Mouse (Mus musculus): Measurements from ENCODE around the gene Ambra1. TPM values are rescaled to one million over a fixed set of nuclear protein-coding genes. Genes with fewer than 3 reads are reported as not detected.

Ambra1 gene
- total RNA-seq, 2 experiments from 2014 or later = 21.3 to 22.1 TPM

DNA sequence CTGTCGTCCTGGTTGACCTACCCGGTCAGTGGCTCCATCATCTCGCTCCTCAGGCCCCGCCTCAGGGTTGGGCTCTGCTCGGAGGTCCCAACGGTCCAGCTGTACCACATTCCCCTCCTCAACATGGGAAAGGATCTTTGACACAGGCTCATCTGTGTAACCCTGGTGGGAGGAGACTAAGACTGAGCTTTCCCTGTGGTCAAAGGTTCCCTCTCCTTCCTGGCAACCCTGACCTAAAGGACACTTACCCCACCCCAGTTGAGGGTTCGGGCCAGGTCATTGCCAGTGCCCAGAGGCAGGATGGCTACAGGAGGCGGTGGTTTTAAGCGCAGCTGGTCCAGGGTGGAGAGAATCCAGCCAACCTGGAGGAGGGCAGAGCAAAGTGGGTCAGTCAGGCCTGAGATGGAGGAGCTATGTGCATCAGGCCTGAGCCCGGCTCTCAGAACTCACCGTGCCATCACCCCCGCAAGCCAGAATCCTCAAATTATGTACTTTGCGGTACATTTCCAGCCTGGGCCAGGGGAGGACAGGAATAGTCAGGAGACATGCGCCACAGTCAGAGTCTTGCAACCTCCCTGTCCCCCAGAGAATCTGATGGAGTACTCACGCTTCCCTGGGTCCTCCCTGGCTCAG is 209.5 kb downstream of the Ambra1 start:
- no peak for DNase-seq

GRCm38 (mm10) chr2:91942356-91942755 is 212.4 kb downstream of the Ambra1 start:
- DNase-seq = no peak

- peak; percentile 88 for DNase-seq
These were observed 214.4 kb downstream of the Ambra1 start for GRCm38 (mm10) chr2:91944170-91944950.

DNA sequence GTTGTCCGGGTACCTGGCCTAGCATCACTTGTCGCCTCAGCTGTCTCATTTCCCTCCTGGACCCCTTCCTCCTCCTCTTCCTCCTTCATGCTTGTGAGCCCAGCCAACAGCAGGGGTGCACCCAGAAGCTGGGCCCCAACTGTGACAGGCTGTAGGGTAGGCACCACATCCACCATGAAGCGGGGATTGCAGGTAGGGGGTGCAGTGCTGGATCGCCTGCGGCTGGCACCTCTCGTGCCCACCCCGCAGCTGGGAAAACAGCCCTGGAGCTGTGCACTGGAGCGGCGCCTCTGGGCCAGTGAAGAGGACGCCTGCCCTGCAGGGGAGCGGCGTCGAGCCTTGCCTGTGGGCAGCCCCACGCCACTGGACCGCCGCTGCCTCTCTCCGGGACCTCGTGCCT is 215.5 kb downstream of the Ambra1 start, which contains the start of gene Gm9821:
Gm9821 (plus strand) TSS at position 221 of the 400 bp plus-strand sequence.
- no peak for DNase-seq

DNA sequence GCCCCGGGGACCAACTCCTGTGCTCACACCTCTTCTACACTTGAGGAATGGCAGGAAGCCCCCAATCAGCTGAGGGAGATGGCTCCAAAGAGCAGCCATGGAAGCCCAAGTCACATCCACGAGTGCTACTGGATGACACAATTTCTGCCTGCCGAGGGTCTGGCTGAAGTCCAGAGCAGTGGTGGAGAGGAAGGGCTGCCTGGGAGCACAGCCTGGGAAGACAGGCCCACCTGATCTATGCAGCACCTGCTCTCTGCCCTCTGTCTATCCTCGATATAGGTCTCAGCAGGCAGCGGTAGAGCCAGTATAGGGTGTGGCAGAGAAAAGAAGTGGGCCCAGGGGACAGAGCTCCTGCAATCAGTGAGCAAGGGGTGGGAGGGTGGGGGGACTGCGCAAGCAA is 216.9 kb downstream of the Ambra1 start:
- DNase-seq = peak; percentile 69

- peak; percentile 51 for DNase-seq
These were observed 217.6 kb downstream of the Ambra1 start for GRCm38 (mm10) chr2:91947397-91948150.

GRCm38 (mm10) chr2:91948151-91948509 is 218.2 kb downstream of the Ambra1 start:
- no peak for DNase-seq

- DNase-seq = no peak
These were observed 218.9 kb downstream of the Ambra1 start for GRCm38 (mm10) chr2:91948792-91949241.

- peak; percentile 83 for DNase-seq
These were observed 219.7 kb downstream of the Ambra1 start for GRCm38 (mm10) chr2:91949411-91950274.

GRCm38 (mm10) chr2:91950275-91951085 is 220.5 kb downstream of the Ambra1 start:
- peak; percentile 72 for DNase-seq

DNA sequence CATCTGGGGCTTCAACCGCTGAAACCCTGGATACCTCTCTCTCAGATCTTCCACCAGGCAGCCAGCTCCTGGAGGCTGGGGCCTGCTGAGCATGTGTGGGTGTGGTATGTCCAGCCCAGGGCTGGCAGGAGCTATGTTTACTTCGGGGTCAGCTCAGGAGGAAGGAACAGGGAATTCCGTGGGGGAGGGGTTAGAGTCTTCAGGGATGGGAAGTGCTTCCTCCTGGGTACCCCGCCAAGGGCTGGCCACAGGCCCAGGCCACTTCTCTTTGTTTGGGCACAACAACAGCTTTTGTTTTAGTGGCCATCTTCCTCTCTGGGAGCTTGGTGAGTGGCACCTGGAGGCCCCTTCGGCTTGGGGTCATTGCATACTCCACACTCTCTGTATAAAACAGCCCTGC is 223.9 kb downstream of the Ambra1 start:
- peak; percentile 84 for DNase-seq

DNA sequence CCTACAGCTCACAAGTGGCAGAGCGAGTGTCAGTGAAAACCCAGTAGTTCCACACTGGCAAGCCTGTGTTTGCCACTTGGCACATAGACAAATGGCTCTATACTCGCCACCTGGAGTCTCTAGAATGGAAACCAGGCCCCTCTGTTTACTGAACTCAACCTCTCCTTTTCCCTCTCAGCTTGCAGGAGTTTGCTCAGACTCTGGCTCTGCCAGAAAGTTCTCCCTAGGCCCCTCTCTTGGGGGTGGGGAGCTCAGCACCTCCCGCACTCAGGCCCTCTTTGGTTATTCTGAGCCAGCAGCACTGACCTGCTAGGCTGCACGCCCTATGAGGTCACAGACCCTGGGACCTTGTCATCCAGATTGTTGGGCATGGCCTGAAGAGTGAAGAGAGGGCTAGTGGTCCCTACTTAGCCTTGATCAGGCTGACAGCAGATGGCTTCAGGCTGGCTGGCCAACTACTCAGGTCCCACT is 225.2 kb downstream of the Ambra1 start:
- DNase-seq = no peak

- DNase-seq = no peak
These were observed 225.9 kb downstream of the Ambra1 start for GRCm38 (mm10) chr2:91955875-91956274.

GRCm38 (mm10) chr2:91957096-91957495 is 227.2 kb downstream of the Ambra1 start:
- peak; percentile 53 for DNase-seq

DNA sequence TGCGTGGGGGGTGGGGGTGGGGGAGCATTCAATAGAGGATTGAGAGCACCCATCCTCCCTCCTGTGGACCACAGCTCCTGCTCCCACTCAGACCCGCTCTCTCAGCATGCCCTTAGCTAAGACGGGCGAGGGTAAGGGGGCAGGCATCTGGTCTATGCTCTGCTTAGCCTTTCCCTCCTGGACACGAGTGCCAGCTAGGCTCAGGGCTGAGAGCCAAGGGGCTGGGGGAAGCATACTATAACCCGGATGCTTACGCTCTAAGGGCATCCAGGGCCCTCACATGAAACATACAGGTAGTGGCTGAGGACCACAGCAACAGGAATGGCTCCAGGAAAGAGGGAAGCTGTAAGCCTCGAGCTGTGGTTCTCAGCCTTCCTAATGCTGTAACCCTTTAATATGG is 228.1 kb downstream of the Ambra1 start:
- DNase-seq = no peak

GRCm38 (mm10) chr2:91958701-91959457 is 228.9 kb downstream of the Ambra1 start:
- peak; percentile 80 for DNase-seq

DNA sequence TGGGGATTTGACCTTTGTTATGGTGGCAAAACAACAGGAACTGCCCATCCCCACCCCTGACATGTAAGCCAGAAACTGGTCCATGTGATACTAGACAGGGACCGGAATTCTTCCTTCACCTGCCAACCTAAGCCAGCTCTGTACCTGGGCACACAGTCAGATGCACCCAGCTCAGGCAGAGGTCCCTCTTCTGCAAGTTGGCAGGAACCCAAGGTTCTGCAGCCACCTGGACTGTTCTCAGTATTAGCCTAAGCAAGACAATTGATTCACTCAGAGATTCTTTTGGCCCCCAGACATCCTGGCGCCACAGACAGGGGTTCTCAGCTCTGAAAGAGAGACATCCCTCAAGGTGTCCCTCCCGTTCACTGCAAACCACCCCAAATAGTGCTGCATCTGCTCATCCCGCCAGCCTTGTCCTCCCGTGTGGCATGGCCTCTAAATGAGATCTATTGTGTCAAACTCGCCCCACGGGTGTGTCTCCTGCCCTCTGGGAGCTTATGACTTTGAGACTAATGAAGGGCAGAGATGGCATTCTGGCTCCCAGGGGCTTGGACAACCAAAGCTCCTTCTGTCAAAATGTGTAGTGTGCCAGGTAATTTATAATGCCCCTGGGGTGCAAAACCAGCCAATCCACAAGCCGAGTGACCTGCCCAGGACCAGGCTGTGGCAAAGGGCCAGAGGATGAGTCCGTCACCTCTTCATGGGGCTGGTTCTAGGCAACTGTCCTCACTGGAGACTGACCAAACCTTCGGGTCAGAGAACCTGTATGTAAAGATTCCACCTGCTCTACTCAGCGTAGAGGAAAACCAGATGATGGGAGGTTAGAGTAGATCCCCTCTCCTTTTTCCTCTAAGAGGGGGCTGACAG is 229.8 kb downstream of the Ambra1 start:
- DNase-seq = no peak

DNA sequence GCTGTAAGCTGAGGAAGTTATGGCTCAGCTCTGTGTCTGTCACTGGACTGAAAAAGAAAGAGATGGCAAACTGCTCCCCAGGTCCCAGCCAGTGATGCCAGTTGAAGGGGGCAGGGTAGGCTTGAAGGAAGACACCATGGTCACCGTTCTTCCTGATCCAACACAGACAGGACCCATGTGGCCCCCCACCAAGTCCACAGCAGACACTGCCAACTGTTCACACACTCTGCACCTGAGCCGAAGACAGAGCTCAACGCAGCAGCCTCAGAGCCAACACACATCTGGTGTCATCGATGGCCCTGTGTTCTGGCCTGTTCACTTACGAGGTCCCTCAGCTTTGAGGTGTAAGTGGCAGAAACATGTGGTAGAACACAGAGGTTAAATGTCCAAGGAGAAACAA is 230.5 kb downstream of the Ambra1 start:
- no peak for DNase-seq

All from heart, postnatal 4 days (tissue).